Mouse (Mus musculus) gonadal fat pad, adult 2 months (tissue): Measurements from ENCODE around the gene Gmeb2. TPM values are rescaled to one million over a fixed set of nuclear protein-coding genes. Genes with fewer than 3 reads are reported as not detected.

Experiments used
- DNase-seq: peaks from one replicate; pipeline ENCODE4 v3.0.0-alpha.2; 2012; ENCODE audit warnings: low read depth
- polyA plus RNA-seq: library from polyadenylated mRNA; depleted of rRNA; stranded (reverse); fragments of >200 nt; gene quantifications from 2 replicates; pipeline ENCODE4 v1.2.3, GENCODE M21; 2012

Gene Gmeb2
- polyA plus RNA-seq, 1 experiment = 14.6 TPM

DNA sequence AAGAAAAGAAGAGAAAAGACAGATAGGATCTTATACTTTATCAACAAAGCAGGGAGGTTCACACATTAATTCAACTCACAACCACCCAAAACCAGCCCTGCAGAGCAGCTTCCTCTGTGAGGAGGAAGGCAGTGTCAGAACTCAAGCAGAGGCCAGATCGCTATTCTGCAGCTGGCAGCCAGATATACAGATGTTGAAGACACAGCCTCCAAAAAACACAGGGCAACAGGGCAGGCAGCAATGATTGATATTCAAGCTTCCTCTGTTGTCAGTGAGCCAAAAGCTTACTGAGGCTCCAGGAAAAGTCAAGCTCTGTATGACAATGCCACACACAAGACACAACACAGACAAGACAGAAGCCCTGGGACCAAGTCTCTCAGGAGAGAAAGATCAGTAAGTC is 11.1 kb downstream of the Gmeb2 start:
- no peak for DNase-seq

DNA sequence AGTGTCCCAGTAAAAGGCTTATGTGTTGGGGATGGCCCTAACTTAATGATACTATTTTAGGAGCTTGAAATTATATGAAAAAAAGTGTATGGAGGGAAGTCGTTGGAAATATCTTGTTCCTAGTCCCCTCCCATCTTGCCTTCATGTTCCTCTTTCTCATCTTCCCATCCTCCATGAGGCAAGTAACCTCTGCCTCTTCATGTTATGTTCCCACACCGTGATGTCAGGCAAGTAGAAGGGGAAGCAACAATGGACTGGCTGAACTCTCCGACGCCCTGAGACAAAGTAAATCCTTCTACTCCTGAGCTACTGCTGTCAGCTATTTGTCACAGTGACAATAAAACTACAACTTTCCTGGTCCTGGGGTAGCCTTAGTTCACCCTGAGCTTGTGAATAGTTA is 13.2 kb downstream of the Gmeb2 start:
- DNase-seq = no peak

DNA sequence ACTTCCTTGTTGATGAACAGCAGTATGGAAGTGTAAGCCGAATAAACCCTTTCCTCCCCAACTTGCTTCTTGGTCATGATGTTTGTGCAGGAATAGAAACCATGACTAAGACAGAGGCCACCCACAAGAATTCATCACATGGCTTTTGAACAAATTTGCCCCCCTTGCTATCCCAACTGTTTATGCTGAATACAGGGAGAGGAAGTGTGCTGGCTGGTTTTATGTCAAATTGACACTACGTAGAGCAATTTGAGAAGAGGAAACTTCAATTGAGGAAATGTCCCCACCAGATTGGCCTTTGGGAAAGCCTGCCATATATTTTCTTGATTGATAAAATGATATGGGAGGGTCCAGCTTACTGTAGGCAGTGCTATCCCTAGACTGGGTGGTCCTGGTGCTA is 14.0 kb downstream of the Gmeb2 start:
- no peak for DNase-seq

DNA sequence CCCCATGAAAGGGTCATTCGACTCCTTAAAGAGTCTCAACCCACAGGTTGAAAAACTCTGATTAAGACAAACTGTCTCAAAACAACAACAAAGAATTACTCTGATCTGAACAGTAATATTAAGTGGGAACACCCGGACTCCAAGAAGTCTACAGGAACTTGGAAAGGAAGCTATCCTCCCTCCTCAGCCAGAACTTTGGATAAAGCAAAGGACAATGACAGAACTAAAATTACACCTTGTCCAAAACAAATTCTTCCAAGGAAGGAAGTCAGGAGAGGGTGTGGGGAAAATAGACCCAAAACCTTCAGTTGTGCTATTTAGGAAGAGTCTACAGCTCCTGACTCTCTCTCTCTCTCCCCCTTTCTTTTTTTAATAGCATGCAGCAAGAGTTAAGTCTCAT is 15.7 kb downstream of the Gmeb2 start:
- DNase-seq = no peak

DNA sequence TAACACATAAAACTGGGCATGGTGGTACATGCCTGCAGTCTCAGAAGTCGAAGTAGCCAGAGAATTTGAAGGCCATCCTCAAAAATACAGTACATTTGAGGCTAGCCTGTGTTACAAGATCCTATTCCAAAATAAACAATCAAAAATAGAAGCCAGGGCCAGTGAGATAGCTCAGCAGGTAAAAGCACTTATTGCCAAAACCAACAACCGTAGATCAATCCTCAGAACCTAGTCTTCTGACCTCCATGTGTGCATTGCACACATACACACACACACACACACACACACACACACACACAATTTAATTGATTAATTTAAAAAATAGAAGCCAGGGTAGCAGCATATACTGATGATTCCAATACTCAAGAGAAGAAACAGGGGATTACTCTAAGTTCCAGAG is 21.0 kb downstream of the Gmeb2 start:
- DNase-seq = no peak

DNA sequence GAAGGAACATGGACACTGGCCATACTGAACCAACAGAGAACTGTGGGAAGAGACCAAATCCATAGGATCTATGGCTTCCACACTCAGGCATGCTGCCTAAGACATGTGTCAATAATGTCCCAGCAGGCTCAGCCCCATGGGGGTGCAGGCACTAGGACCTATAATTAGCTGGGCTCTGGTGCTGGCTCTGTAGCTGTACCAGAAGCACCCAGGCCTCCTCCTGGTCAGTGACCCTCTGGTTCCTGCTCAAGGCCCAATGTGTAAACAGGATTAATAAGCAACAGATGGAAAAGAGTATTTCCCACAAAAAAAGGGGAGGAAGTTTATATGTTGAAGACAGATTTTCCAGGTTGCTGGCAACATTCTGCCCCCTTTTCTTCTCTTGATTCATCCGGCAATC is 34.6 kb downstream of the Gmeb2 start:
- no peak for DNase-seq

DNA sequence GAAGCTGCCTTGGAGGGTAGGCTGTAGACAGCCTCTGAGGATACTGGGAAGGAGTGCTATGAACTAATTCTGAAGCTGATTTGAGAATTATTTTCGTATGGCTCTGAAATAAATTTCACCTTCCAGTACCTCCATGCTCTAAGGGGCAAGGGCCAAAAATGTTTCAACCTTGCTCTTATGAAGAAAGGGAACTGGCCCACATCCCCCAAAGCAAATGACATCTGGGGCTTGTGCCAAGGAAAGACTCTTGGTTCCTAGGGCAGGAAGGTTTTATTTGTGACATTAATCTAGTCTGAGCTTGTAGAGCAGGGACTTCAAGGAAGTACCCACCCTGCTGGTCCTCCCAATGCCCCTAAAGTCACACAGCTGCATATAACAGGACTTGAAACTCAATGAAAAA is 36.0 kb downstream of the Gmeb2 start:
- DNase-seq = no peak

DNA sequence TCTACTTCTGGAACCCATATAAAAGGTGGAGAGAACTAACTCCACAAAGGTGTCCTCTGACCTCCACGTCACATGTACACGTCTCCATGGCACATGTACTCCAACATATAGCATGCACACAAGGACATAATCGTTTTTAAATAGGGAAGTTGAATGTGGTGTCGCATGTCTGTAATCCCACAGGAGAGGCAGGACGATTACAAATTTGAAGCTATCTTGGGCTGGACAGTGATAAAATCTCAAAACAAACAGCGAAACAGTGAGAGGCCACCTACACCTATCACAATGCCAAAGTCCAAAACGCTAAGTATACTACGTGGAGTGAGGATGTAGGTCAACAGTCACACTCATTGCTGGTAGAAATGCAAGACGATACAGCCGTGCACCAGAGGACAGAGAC is 38.6 kb downstream of the Gmeb2 start:
- no peak for DNase-seq

DNA sequence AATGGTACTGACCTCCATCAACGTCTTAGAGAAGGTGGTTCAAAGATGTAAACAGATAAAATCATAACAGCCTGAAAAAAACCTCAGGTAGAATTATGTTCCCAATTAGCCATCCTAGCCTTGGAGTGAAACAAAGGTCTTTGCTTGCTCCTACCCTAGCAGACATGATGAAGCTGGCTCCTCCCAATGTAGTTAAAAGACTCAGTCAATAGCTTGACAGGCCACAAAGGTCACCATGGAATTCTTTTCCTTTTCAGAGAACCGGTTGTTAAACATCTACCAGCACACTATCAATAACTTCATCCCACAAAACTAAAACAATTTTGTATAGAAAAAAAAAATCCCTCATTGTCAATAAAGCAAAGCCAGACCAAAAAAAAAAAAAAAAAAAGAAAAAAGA is 42.8 kb downstream of the Gmeb2 start:
- no peak for DNase-seq

DNA sequence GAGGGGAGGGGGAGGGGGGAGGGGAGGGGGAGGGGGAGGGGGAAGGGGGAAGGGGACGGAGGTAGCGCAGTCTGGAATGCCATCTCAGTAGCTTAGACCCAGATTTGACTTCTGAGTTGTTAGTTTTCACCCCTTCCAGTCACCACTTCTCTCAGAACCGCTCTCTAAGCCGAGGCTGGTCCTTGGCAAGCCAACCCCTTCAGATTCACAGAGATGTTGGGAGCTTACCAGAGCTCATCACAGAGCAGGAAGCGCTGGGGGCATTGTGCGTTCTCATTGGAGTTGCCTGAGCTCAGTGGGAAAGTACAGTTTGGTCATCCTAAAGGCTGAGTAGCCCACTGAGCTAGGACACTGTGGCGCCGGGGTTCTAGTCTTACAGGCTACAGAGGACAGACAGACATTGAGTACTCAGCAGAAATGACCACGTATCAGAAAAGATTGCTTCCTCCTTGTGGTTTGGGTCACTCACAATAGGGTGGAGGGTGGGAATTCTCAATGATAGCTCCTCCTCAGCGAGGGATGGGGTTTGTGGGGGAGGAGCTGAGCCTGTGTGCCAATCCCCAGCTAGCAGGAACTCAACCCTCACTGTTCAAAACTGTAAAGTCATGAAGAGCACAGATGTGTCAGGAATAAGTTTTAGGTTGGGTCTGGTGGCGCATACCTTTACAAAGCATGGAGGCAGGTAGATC is 44.0 kb downstream of the Gmeb2 start:
- no peak for DNase-seq

DNA sequence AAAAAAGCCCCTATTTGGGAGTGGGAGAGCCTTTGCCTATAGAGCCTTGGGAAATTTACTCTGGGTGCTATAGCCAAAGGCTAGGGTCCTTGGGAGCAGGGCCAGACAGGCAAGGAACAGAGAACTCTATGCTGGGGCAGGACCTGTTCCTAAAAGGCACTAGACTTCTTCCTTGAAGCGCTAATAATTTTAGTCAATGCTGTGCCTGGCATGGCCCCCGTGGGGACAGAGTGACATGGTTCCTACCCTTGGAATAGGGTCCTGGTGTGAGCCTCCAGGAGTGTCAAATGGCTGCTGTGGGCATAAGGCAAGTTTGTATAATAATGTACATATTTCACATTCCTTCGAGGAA is 45.5 kb downstream of the Gmeb2 start:
- no peak for DNase-seq

DNA sequence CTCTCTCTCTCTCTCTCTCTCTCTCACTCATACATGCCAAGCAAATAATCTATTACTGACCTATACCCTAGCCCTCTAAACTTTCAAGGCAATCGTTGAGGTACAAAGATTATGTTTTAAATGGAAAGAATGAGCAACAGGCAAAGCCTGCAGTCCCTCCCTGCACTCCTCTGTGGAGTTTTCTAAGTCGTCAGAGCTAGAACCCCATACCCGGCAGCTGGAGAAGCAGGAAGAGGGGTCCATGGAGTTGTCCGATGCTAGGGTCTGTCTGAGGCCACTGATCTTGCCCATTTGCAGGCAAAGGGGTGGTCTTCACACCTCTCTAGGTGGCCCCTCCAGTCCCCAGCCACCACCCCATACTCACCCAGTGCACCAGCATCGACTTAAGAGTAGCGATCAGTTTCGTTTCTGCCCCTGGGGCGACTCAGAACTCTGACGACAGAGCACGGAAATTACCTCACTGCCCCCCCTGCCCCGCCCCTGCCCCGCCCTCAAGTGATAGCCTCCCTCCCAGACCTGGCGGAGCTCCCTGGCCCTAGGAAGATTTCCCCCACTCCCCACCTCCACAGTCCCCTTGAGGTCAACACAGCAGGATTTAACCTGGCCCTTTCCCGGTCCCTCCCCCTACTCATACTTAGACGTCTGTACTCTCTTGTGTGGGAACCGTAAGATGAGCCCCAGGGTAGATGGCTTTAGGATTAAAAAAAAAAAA is 46.1 kb downstream of the Gmeb2 start, which contains the start of gene Helz2:
Helz2 (minus strand) TSS at position 426 of the 712 bp plus-strand sequence.
- DNase-seq = no peak

DNA sequence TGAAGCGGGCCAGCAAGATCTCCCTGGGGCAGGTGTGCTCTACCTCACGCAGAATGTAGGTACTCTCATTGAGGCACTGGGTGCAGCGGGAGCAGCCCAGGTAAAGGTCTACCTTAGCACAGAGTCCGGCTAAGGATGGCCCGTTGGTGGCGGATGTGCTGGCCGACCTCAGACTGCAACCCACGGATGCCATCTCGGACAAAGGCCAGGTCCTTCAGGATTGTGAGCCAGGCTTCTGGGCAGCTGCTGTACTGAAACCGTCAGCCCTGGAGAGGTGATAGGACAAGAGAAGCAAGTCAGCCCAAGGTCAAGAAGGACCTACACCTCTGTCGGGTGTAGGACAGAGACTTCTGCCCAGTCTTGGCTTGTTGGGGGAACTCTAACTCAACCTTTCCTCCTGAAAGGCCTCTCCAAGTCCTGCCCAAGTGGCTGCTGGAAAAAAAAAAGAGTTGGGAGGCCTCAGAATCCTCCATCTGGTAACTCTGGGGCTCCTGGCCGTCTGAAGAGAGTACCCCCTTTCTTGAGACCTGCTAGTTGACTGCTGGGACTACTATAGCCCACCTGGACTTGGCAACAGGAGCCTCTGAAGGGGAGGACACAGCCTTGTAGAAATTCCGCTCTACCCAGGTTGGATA is 46.9 kb downstream of the Gmeb2 start:
- no peak for DNase-seq

DNA sequence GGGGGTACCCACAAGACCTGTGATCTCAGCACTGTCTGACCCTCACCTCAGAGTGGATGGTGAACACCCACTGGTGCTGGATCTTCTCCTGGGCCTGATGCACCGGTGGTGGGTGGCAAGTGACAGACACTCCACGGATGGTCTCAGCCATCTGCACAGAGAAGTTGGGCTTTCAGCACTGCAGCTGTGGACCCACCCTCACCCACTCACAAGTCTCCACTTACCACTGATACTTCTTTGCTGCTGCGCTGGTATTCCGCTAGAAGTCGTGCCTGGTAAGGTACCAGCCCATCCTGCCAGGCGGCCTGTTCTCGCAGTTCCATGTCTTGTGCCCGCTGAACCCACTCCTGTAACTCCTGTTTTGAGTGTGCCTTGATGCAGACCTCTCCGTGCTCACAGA is 48.6 kb downstream of the Gmeb2 start:
- DNase-seq = no peak

DNA sequence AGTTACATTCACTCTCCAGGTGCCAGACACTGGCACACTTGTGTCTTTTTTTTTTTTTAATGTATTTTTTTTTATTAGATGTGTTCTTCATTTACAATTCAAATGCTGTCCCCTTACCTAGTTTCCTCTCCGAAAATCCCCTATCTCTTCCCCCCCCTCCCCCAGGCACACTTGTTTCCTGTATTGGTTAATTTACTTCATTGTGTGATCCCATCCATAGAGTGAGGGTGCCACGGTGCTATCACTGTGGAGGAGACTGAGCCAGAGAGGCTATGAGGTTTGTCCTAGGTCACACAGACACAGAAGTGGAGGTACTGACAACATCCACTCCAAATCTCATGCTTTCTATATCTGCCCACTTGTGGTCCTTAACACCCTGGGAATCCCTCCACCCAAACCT is 49.0 kb downstream of the Gmeb2 start:
- DNase-seq = no peak

DNA sequence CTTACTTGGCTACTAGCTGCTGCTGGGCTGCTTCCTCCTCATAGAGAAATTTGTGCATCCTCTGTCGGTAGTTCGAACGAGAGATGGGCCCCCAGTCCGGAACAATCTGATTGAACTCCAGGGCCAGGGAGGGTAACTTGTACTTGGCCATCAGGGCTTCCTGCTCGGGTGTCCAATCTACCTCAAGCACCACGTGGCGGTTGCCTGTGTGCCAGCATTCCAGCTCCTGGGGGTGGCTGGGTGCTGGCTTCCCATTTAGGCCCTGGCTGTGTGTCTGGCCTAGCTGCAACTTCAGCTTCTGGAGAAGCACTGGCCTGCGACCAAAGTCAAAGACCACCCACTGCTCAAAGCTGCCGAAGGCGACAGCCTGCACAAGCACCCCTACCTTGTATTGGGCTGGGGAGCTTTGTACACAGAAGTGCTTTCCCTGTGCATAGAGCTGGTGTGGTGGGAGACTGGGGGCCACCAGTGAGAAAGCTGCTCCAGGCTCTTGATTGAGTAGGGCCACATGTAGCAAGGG is 49.7 kb downstream of the Gmeb2 start:
- no peak for DNase-seq

DNA sequence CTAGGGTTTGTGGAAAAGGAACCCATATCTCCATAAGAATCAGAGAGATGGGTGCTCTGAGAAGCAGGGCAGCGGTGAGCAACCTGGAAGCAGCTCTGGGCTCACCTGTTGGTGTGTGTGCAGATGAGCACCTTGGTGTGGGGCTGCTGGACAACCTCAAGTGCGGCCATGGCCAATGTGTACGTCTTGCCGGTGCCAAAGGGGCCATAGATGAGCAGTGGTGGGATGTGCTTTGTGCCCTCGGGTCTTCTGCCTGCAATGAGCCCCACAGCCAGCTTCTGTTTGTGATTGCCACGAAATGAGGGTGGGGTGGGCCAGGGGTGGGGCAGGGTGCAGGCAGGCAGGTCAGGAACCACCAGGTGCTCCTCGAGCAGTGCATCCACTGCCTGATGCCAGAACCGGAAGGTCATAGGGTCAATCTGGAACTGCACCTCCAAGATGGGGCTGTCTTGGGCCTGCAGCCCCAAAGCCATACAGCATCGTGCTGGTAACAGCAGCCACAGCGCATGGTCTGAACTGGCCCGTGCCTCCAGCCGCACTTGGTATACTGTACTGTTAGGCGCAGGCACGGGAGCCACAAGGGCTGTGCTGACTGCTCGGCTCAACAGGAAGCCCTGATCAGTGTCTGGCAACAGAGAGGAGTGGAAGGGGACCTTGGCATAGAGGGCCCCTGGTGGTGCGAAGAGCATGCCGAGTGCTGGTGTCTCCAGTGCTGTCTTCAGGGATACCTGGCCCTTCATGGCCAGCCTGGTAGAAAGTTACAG is 50.4 kb downstream of the Gmeb2 start:
- no peak for DNase-seq

DNA sequence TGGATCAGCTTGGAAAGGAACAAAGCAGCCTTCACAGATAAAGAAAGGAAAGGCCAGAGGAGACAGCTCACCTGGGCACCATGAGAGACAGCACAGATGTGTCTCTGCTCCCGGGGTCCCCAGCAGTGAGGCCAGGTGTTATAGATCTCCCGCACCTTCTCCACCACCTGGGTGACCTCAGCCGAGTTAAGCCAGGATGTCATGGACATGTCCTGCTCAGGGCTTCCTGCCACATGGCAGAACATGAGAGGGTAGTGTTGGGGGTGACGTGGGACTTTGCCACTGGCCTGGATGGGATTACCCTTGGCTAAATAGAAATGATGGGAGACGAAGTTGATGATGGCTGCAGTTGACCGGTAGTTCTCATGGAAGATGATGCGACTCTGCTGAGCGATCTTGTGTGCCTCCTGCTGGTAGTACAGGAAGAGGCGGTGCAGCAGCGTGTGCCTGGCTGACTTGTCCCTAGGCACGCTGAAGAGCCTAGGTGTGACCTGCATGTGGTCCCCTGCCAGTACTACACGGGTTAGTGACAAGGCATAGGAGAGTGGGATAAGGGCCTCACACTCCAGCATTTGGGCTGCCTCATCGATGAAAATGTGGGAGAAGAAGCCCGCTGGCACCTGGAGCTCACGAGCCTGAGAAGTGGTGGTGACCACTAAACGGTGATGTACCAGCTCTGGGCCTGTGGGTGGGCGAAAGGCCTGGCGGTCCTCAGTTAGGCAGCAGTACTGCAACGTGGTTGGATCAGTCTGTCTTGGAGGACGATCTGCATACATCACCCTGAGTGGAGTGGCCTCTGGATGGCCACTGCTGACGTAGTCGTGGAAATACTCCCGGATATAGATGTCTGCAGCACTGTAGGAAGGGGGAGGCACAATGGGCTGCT is 51.9 kb downstream of the Gmeb2 start:
- no peak for DNase-seq

DNA sequence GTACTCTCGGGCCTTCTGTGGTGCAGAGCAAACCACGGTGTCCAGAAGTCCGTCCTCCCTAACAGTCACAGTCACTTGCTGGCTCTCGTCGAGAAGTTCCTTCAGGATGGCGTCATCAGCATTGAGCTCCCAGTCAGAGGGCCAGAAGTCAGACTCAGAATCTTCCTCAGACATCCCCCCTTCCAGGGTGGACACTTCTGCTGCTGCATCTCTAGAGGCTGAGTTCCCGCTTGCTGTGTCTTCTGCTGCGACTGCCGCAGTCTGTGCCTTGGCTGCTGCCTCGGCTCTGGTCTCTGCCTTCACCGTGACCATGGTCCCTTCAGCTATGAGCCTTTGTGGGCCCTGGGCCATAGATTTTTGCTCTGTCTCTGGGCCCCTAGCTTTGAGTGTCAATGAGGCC is 53.2 kb downstream of the Gmeb2 start:
- no peak for DNase-seq

DNA sequence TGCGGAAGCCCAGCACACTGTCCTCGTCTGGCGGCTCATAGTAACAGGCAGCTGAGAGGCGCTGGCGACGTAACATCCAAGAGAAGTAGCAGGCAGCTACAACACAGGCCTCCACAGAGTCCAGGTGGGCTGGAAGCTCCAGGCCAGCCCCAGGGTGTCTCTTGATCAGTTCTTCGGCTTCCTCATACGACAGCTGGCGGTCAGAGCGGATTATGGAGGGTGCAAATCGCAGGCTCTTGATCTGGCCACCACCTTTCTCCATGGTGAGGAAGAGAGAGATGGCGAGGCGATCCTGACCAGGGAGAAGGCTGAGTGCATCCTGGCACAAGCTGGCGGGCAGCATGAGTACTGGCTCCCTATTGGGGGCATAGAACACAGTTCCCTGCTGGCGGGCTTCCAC is 54.4 kb downstream of the Gmeb2 start:
- DNase-seq = no peak

DNA sequence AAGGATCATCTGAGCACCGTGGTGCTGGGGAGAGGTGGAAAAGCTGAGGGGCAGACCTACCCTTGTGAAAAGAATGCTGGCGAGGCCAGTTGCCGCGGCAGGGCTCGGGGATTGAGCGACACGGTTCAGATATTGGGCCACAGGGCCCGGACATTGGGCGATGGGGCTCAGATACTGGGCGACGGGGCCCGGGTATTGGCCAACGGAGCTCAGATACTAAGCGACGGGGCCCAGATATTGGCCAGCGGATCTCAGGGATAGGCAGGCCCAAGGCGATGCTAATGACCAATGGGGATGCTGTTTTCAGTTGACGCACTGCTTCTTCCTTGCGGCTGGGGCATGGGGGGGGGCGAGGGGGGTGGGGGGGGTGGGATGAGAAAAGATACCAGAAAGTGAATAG is 56.7 kb downstream of the Gmeb2 start:
- DNase-seq = no peak
